Mouse (Mus musculus): ENCODE measurements at regions not wholly inside any gene's neighbourhood (a gene's known extent, or its start where the extent isn't known, plus 50 kb on each side); places are given as distances from the start of the nearest gene placed in this dataset.

DNA sequence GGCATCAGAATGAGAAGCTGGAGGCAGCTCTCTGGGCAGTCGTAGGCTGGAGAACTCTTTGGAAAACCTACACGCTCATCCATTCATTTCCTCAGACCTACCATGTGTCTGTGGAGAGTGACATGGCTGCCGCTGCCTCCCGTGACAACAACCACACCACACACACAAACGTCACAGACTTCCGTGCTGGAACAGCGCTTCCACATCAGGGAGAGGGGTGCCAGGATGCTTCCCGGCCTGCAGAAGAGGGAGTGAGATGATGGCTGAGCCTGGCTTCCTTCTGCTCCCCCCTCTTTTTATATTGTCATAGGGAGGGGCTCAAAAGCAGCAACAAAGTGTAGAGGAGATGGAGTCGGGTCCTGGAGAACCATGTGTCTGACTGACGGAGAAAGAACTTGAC lies 73.5 kb upstream of the Ptpn1 start:
- Histone ChIP-seq H3K9ac (no peak overlapping the region), H3K4me1 (peaks cover 17% of the 10 kb centered on the region; the same call in 1 of the 2 replicates), H3K36me3 (no peaks in the 10 kb centered on the region), H3K4me3 (no peak overlapping the region), H3K4me2 (replicated peaks) (no peak overlapping the region), H3K27me3 (0 out of 2 replicates have a peak, but pooled peaks cover 2% of the 10 kb centered on the region), H3K9me3 (no peaks in the 10 kb centered on the region), H3K27ac (no peak overlapping the region)
- WGBS: 63% methylated on average over 10 of the region's 10 CpGs
- no peak for ATAC-seq (ENCODE audit: insufficient number of reproducible peaks, insufficient read depth, low FRiP score, low TSS enrichment)

GRCm38 (mm10) chr2:167857911-167858310 lies 73.9 kb upstream of the Ptpn1 start:
- peaks cover 17% of the 10 kb centered on the region; the same call in 1 of the 2 replicates for H3K4me1 ChIP-seq
- H3K27ac ChIP-seq: no peak overlapping the region
- ATAC-seq (ENCODE audit: insufficient number of reproducible peaks, insufficient read depth, low FRiP score, low TSS enrichment): no peak
- 55% methylated on average over 8 of the region's 8 CpGs for WGBS
- no peak overlapping the region for H3K9ac ChIP-seq
- H3K36me3 ChIP-seq: no peaks in the 10 kb centered on the region
- H3K4me3 ChIP-seq: no peak overlapping the region
- H3K27me3 ChIP-seq: 0 out of 2 replicates have a peak, but pooled peaks cover 2% of the 10 kb centered on the region
- H3K4me2 ChIP-seq (replicated peaks): no peak overlapping the region
- no peaks in the 10 kb centered on the region for H3K9me3 ChIP-seq

GRCm38 (mm10) chr2:167856920-167857475 lies 74.9 kb upstream of the Ptpn1 start:
- WGBS: 72% methylated on average over 10 of the region's 10 CpGs
- no peak overlapping the region for H3K4me3 ChIP-seq
- no peak overlapping the region for H3K27ac ChIP-seq
- H3K36me3 ChIP-seq: no peaks in the 10 kb centered on the region
- peaks cover 17% of the 10 kb centered on the region; the same call in 1 of the 2 replicates for H3K4me1 ChIP-seq
- no peak for ATAC-seq (ENCODE audit: insufficient number of reproducible peaks, insufficient read depth, low FRiP score, low TSS enrichment)
- no peaks in the 10 kb centered on the region for H3K9me3 ChIP-seq
- no peak overlapping the region for H3K4me2 ChIP-seq (replicated peaks)
- no peak overlapping the region for H3K9ac ChIP-seq
- 0 out of 2 replicates have a peak, but pooled peaks cover 2% of the 10 kb centered on the region for H3K27me3 ChIP-seq

- no peak overlapping the region for H3K4me3 ChIP-seq
- H3K9me3 ChIP-seq: no peaks in the 10 kb centered on the region
- WGBS: 56% methylated on average over 3 of the region's 3 CpGs
- H3K4me1 ChIP-seq: peaks cover 25% of the 10 kb centered on the region
- no peak overlapping the region for H3K4me2 ChIP-seq (replicated peaks)
- 0 out of 2 replicates have a peak, but pooled peaks cover 2% of the 10 kb centered on the region for H3K27me3 ChIP-seq
- H3K36me3 ChIP-seq: no peaks in the 10 kb centered on the region
- H3K9ac ChIP-seq: no peak overlapping the region
- no peak overlapping the region for H3K27ac ChIP-seq
- no peak for ATAC-seq (ENCODE audit: insufficient number of reproducible peaks, insufficient read depth, low FRiP score, low TSS enrichment)
These were observed 75.8 kb upstream of the Ptpn1 start for GRCm38 (mm10) chr2:167856020-167856419.

DNA sequence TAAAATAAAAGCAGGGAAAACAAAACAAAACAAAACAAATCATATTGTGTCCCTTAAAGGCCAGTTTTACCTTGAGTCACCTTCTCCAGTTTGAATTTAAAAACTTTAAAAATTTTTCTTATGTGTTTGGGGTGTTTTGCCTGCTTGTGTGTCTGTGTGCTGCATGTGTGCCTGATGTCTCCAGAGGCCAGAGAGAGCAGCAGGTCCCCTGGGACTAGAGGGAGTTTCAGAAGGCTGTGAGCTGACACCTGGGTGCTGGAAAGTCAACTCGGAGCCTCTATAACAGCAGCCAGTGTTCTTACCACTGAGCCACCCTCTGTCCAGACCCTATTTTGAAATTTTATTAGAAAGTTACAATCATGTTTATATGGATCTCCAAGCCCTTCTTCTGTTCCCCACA lies 77.8 kb upstream of the Ptpn1 start:
- WGBS: 94% methylated on average over 1 of the region's 1 CpGs
- H3K4me1 ChIP-seq: peaks cover 15% of the 10 kb centered on the region
- ATAC-seq (ENCODE audit: insufficient number of reproducible peaks, insufficient read depth, low FRiP score, low TSS enrichment): no peak
- H3K9ac ChIP-seq: no peak overlapping the region
- no peak overlapping the region for H3K4me2 ChIP-seq (replicated peaks)
- no peaks in the 10 kb centered on the region for H3K9me3 ChIP-seq
- H3K27ac ChIP-seq: no peak overlapping the region
- H3K27me3 ChIP-seq: 0 out of 2 replicates have a peak, but pooled peaks cover 2% of the 10 kb centered on the region
- no peak overlapping the region for H3K4me3 ChIP-seq
- H3K36me3 ChIP-seq: no peaks in the 10 kb centered on the region

DNA sequence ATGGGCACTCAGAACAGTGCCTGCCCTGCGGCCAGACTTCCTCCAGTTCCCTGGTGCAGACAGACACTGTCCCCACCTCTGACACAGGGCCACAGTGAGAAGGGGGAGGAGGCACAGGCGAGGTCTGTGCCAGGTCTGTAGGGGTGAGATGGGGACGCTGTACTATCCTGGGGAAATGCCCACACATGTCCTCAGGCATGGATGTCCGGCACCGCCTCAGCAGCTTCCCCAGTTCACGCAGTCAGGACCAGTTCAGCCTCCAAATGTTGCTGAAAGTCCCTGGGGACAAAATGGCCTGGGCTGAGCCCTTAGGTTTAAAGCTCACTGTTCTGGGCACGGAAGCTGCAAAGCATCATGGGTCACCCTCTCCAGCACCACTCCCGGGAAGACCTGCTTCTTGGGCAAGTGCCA lies 78.4 kb upstream of the Ptpn1 start:
- Histone ChIP-seq H3K4me3 (no peak overlapping the region), H3K9ac (no peak overlapping the region), H3K4me2 (replicated peaks) (no peak overlapping the region), H3K27ac (no peak overlapping the region), H3K27me3 (0 out of 2 replicates have a peak, but pooled peaks cover 2% of the 10 kb centered on the region), H3K9me3 (no peaks in the 10 kb centered on the region), H3K36me3 (no peaks in the 10 kb centered on the region), H3K4me1 (peaks cover 15% of the 10 kb centered on the region)
- ATAC-seq (ENCODE audit: insufficient number of reproducible peaks, insufficient read depth, low FRiP score, low TSS enrichment): no peak
- 73% methylated on average over 8 of the region's 8 CpGs for WGBS

GRCm38 (mm10) chr2:167852582-167852981 lies 79.3 kb upstream of the Ptpn1 start:
- Histone ChIP-seq H3K9me3 (no peaks in the 10 kb centered on the region), H3K4me1 (peaks cover 15% of the 10 kb centered on the region; the same call in 1 of the 2 replicates), H3K9ac (no peak overlapping the region), H3K27ac (no peak overlapping the region), H3K36me3 (no peaks in the 10 kb centered on the region), H3K4me3 (no peak overlapping the region), H3K27me3 (no peaks in the 10 kb centered on the region), H3K4me2 (replicated peaks) (no peak overlapping the region)
- no peak for ATAC-seq (ENCODE audit: insufficient number of reproducible peaks, insufficient read depth, low FRiP score, low TSS enrichment)
- 80% methylated on average over 9 of the region's 9 CpGs for WGBS

- Histone ChIP-seq H3K9me3 (no peaks in the 10 kb centered on the region), H3K4me3 (no peak overlapping the region), H3K9ac (no peak overlapping the region), H3K4me1 (peaks cover 15% of the 10 kb centered on the region; the same call in 1 of the 2 replicates), H3K27ac (no peak overlapping the region), H3K27me3 (no peaks in the 10 kb centered on the region), H3K36me3 (no peaks in the 10 kb centered on the region), H3K4me2 (replicated peaks) (no peak overlapping the region)
- WGBS: 21% methylated on average over 11 of the region's 11 CpGs
- ATAC-seq (ENCODE audit: insufficient number of reproducible peaks, insufficient read depth, low FRiP score, low TSS enrichment): no peak
These were observed 80.5 kb upstream of the Ptpn1 start for GRCm38 (mm10) chr2:167851216-167851896.

- no peak overlapping the region for H3K4me2 ChIP-seq (replicated peaks)
- H3K27ac ChIP-seq: no peak overlapping the region
- 73% methylated on average over 10 of the region's 10 CpGs for WGBS
- ATAC-seq (ENCODE audit: insufficient number of reproducible peaks, insufficient read depth, low FRiP score, low TSS enrichment): no peak
- H3K36me3 ChIP-seq: no peaks in the 10 kb centered on the region
- no peaks in the 10 kb centered on the region for H3K27me3 ChIP-seq
- H3K4me3 ChIP-seq: no peak overlapping the region
- H3K9me3 ChIP-seq: no peaks in the 10 kb centered on the region
- no peak overlapping the region for H3K9ac ChIP-seq
- peaks cover 15% of the 10 kb centered on the region; the same call in 1 of the 2 replicates for H3K4me1 ChIP-seq
These were observed 81.8 kb upstream of the Ptpn1 start for GRCm38 (mm10) chr2:167849999-167850552.

DNA sequence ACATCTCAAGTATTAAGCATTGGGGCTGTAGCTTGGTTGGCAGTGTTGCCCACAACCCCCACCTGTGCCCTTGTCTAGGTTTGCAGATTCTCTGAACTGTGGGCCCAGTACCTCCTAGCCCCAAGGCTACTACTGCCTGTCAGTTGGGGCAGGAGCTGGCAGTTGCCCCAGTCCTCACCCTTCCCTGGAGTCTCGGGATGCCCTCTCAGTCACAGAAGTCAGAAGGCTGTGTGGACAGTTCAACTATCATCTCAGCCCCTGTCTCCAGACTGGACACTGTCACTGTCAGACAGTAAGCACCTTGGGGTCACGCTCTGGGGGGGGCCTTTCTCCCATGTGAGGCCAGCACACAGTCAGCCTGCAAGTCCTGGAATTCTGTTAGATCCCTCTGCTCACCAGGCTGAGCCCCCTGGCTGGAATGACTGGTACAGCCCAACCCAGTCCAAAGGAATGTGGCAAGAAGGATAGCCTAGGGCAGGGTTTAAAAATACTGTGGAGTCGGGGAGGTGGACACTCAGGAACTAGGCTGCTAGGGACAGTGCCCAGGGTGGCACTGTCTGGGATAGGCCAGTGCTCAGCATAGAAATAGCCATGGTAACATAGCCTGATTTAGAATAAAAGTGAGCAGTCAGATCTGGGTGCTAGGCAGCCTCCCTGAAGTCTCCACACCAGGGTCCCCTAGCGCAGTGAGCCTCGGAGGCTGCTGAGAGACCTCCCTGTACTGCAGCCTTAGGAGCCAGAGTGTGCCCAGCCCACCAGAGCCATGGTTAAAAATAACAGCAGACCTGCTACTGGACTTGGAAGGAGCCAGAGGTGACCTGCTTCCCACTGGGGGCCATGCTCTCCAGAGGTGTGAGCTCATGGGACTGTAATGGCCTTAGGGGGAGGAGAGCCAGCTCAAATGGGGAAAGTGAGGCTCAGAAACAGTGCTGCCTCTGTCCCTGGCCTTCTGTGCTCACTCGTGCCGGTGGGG lies 83.1 kb upstream of the Ptpn1 start:
- Histone ChIP-seq H3K27me3 (no peaks in the 10 kb centered on the region), H3K36me3 (no peaks in the 10 kb centered on the region), H3K9ac (no peak overlapping the region), H3K4me3 (no peak overlapping the region), H3K4me1 (peaks cover 15% of the 10 kb centered on the region; the same call in 1 of the 2 replicates), H3K27ac (no peak overlapping the region), H3K9me3 (no peaks in the 10 kb centered on the region), H3K4me2 (replicated peaks) (no peak overlapping the region)
- 60% methylated on average over 7 of the region's 7 CpGs for WGBS
- no peak for ATAC-seq (ENCODE audit: insufficient number of reproducible peaks, insufficient read depth, low FRiP score, low TSS enrichment)

DNA sequence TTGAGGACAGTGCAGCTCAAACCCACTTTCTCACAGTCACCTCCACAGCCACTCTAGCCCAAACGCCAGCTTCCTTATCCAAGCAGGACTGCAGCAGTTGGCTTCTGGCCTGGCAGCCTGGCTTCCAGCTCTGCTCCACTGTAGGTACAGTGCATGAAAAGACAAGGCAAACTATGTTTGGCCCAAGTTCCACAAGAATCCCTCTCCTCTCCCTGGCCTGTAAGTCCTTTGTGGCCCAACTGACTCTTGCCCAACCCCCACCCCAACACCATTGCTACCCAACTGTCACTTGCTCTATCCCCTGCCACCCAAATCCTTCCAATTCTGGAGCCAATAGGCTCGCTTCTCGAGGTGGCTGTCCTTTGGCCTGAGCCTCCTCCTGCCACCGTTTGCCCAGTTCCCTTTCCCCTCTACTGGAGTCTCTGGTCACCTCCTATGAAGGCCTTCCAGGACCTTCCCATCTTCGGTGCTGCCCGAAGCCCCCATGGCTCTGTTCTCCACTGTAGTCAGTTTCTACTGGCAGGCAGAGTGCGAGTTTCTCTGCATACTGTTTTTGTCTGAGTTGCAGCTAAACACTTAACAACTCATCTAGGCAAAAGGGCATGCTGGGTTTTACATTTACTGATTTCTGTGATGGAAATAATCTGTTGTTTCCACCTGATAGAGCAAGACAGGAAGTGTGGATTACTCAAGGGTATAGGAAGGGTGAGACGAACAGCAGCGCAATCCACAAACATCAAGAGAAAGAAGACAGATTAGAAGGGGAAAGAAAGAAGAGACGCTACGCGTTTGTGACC lies 84.4 kb upstream of the Ptpn1 start:
- WGBS: 78% methylated on average over 12 of the region's 12 CpGs
- Histone ChIP-seq H3K27me3 (no peaks in the 10 kb centered on the region), H3K4me3 (no peak overlapping the region), H3K27ac (no peak overlapping the region), H3K9me3 (no peaks in the 10 kb centered on the region), H3K4me1 (peaks cover 15% of the 10 kb centered on the region), H3K9ac (no peak overlapping the region), H3K36me3 (no peaks in the 10 kb centered on the region), H3K4me2 (replicated peaks) (no peak overlapping the region)
- ATAC-seq (ENCODE audit: insufficient number of reproducible peaks, insufficient read depth, low FRiP score, low TSS enrichment): no peak
